9 mouse cellular contexts compared by ENCODE assay signal in the genomic region with DNA sequence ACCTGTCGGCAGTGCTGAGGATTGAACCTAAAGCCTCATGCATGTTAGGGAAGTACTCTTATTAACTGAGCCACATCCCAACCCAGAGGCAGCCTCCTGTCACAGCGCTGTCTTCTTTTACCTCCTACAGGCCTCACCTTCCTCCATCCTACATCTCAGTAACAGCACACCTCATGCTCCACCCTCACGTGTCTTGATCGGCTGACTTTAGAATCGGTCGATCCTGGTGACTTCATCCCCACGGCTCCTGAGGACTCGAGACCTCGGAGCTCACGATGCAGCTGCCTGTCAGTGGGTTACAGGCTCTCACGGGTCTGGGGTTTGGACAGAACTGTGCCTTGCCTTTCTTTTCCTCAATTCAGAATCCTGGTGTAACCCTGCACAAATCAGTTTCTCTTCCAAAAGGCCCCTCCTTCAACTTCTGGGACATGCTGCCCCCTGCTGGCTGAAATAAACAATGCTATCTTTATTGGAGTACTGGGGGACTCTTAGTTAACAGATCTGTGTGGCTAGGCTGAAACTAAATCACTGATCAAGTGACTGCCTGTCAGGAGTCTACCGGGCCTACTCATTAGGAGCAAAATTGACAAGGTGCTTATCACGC. TPM values are rescaled to one million over a fixed set of nuclear protein-coding genes. Genes with fewer than 3 reads are reported as not detected.
DNase-seq lines count a peak whose midpoint lies in the region; ATAC-seq and TF ChIP-seq lines count a peak whose summit lies in the region.
"Had no signal": no experiment of that assay in that cellular context is flagged by ENCODE, and none has a peak within 500 bp of the region (broad histone marks: within the 10 kb centered on the region; RNA-seq: fewer than 3 reads in every experiment).

No protein-coding gene starts in this region.

- peaks cover 6% of the 10 kb centered on the region for H3K4me1 ChIP-seq in heart, adult 2 months (ENCODE audit: control insufficient read depth, insufficient read depth, low read length)
- H3K4me1 ChIP-seq in limb, embryonic 13.5 days, result peaks cover 16% of the 10 kb centered on the region

- no peak overlapping the region for H3K27ac ChIP-seq in heart, adult 2 months
- no peak overlapping the region for H3K27ac ChIP-seq in limb, embryonic 13.5 days
- H3K27ac ChIP-seq: embryonic facial prominence, embryonic 12.5 days had no signal

- TF ChIP-seq CTCF in heart, adult 2 months (IDR thresholded peaks at IDR 0.05), result peak; percentile 89

- WGBS in heart, adult 2 months, result 47% methylated on average over 13 of the region's 13 CpGs
- WGBS in limb, embryonic 13.5 days, result 46% methylated on average over 13 of the region's 13 CpGs

- H3K27me3 ChIP-seq in heart, adult 2 months (ENCODE audit: control insufficient read depth, insufficient read depth, low read length), result no peaks in the 10 kb centered on the region
- H3K27me3 ChIP-seq in limb, embryonic 13.5 days, result no peaks in the 10 kb centered on the region
- H3K27me3 ChIP-seq: embryonic facial prominence, embryonic 12.5 days had no signal

- no peaks in the 10 kb centered on the region for H3K36me3 ChIP-seq in heart, adult 2 months (ENCODE audit: control insufficient read depth, insufficient read depth, low read length)
- H3K36me3 ChIP-seq in limb, embryonic 13.5 days, result no peaks in the 10 kb centered on the region
- H3K36me3 ChIP-seq: embryonic facial prominence, embryonic 12.5 days had no signal

- no peaks in the 10 kb centered on the region for H3K9me3 ChIP-seq in limb, embryonic 13.5 days
- H3K9me3 ChIP-seq: embryonic facial prominence, embryonic 12.5 days had no signal

- no peaks in the 10 kb centered on the region for H3K79me2 ChIP-seq in heart, adult 2 months (replicated peaks; ENCODE audit: control insufficient read depth, insufficient read depth, low read length)

- no peak for TF ChIP-seq POLR2A in heart, adult 2 months (IDR thresholded peaks at IDR 0.05; ENCODE audit: insufficient read depth, low read depth, low read length)

- intact Hi-C loops in heart, adult 2 months (cut with DNase I), result loop anchor here (1.0 to 10.0 kb wide), 6 partner anchors 88 to 399 kb away; a partner anchor contains a TSS

- no peak overlapping the region; the same call in 1 of the 2 replicates for H3K4me3 ChIP-seq in heart, adult 2 months
- no peak overlapping the region for H3K4me3 ChIP-seq in limb, embryonic 13.5 days
- H3K4me3 ChIP-seq: embryonic facial prominence, embryonic 12.5 days had no signal

- peak; percentile 69; the same call in 1 of the 2 replicates for ATAC-seq in limb, embryonic 13.5 days (ENCODE audit: low FRiP score, low read depth)
- ATAC-seq in monocyte, adult 5-6 weeks (replicated peaks; ENCODE audit: insufficient number of reproducible peaks, low FRiP score, low TSS enrichment, poor library complexity, severe bottlenecking), result peak; percentile 12; the same call in 1 of the 2 replicates

- DNase-seq in 416B (ENCODE audit: low read depth), result peak; percentile 80
- peak; percentile 89 for DNase-seq in adrenal gland, postnatal 10 days
- DNase-seq in embryo, embryonic 11.5 days (ENCODE audit: low read depth, low spot score), result peak; percentile 68
- DNase-seq in heart, adult 2 months, result peak; percentile 64 to 75
- DNase-seq in kidney, adult 9 months, result peak; percentile 81
- DNase-seq in spleen, postnatal 4 days (ENCODE audit: low spot score in 2 of 2), result peak; percentile 62 to 84

- no peak for TF ChIP-seq EP300 in heart, adult 2 months (IDR thresholded peaks at IDR 0.05; ENCODE audit: insufficient read depth, low read depth, low read length)

- peak overlapping the region; percentile 14; the same call in 1 of the 2 replicates for H3K9ac ChIP-seq in heart, adult 2 months (ENCODE audit: low read depth, low read length)
- H3K9ac ChIP-seq in limb, embryonic 13.5 days, result no peak overlapping the region; the same call in 1 of the 2 replicates
- H3K9ac ChIP-seq: embryonic facial prominence, embryonic 12.5 days had no signal

- no peak overlapping the region for H3K4me2 ChIP-seq in limb, embryonic 13.5 days (replicated peaks)
- H3K4me2 ChIP-seq: embryonic facial prominence, embryonic 12.5 days had no signal

RNA-seq across cellular contexts. Expression of a gene that starts 41.7 kb away (rescaled TPM):
- total RNA-seq in adrenal gland, postnatal 10 days (2021), result 10 to 100 TPM; 59.4 to 61.1 TPM
- total RNA-seq in heart, adult 2 months (2021), result 10 to 100 TPM; 43.9 to 50.4 TPM
- polyA plus RNA-seq in heart, adult 2 months (2012; rRNA removed), result 8.0 and 12.0 TPM in 2 replicates
- polyA plus RNA-seq in limb, embryonic 13.5 days (2015; fragmentation: Nextera tagmentation; extraction: Ambion mirVana), result 35.0 and 35.1 TPM in 2 replicates
- total RNA-seq in monocyte, adult 5-6 weeks (2017), result 23.8 to 26.5 TPM (median 25.9 TPM) in 3 replicates
